Mouse (Mus musculus) cerebellum, postnatal 36 days (tissue): Measurements from ENCODE around the gene Aak1.
A peak's percentile ranks its signal among the peaks of the same experiment; 100 is the strongest.

Source experiments
- DNase-seq, 2 experiments: peaks; one replicate each; pipeline ENCODE4 v3.0.0; 2021 to 2022; ENCODE audit warnings: mixed read lengths in 2 of 2

Gene Aak1

DNA sequence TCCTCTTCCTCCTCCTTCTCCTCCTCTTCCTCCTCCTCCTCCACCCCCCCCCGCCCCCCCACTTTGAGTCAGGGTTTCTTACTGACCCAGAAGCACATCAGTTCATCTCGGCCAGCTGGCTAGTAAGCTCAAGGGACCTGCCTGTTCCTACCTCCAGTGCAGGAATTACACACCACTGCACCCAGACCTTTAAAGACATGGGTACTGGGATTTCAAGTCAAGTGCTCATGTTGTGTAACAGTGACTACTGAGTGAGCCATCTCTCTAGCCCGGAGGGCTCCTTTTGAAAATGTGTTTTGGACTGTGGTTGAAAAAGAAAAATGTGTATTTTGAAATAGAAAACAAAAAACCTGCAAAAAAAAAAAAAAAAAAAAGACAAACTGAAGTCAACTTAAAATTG is 50.6 kb downstream of the Aak1 start:
- DNase-seq: no peak

DNA sequence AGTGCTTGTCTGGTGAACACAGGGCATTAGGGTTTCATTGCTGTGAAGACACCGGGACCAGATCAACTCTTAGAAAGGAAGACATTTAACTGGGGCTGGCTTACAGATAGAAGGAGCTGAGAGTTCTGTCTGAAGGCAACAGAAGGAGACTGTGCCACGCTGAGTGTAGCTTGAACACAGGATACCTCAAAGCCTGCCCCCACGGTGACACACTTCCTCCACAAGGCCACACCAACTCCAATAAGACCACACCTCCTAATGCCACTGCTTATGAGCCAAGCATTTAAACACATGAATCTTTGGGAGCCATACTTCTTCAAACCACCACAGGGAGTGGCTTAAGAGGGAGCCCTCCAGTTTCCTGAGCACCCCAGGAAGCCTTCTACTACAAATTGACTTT is 51.2 kb downstream of the Aak1 start:
- no peak for DNase-seq

DNA sequence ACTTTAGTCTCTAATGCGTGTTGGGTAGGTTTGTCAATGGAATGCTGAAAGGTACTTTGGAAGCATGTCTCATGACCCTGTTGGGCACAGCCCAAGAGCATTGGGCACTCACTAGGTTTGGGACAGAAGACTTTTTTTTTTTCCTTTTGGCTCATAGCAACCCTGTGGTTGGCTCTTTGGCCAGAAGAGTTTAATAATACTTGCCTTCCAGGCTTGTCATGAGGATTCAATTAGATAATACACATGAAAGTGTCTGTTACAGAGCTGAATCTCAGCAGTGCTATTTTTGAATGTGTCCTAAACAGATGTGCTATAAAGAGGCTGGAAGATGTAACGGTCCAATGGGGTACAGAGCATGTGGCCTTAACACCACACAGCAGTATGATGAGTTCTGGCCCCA is 56.2 kb downstream of the Aak1 start:
- DNase-seq: no peak

DNA sequence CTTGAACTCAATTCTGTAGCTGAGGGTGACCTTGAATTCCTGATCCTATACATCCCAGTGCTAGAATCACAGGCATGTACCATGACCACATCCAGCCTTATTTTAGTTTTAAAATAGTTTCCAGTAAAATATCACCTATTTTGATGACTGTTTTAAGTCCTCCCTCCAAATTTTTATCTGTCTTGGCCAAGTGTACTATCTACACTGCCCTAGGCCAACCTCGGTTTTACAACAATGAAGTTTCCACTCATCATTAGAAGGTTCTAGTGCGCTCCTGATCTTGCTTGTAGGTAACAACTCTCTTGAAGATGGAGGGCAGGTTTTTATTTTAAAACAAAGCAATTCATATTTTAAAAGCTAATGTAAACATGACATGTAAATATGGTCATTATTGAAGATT is 57.9 kb downstream of the Aak1 start:
- no peak for DNase-seq

DNA sequence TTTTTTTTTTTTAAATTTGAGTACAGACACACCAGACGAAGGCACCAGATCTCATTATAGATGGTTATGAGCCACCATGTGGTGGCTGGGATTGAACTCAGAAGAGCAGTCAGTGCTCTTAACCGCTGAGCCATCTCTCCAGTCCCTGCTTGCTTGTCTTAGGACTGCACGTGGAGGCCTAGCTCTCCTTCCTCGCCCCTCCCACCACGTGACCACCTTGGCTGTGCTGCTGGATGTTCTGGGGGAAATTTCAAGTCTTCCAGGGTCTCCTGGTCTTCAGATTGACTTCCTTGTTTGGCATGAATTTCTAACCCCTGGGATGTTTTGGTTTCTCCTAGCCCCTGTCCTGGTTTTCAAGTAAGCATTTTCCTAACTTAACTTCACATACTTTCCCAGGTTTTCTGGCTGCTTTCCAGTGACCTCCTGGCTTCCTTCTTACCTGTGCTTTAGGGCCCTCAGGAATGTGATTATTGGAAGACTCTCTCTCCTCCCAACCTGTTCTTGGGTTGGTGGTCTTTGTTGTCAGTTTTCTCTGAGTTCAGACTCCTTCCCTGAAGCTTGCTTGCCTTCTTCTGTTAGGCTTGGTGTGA is 59.3 kb downstream of the Aak1 start:
- no peak for DNase-seq

DNA sequence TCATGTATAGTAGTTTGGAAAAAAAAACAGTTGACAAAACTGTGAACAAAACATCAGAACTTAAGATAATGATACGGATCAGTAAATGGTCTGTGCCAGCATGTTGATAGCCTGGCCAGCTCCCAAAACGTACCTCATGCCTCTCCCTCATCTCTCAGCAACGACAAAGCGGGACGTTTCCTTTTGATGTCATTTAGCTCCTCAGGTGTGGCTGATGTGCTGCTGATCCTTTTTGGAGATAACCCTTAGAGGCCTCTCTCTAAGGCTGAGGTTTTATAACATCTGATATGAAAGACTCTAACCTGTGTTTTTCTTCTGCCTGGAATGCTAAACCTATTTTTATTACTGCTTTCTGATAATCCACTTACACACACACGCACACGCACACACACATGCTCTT is 60.6 kb downstream of the Aak1 start:
- no peak for DNase-seq

DNA sequence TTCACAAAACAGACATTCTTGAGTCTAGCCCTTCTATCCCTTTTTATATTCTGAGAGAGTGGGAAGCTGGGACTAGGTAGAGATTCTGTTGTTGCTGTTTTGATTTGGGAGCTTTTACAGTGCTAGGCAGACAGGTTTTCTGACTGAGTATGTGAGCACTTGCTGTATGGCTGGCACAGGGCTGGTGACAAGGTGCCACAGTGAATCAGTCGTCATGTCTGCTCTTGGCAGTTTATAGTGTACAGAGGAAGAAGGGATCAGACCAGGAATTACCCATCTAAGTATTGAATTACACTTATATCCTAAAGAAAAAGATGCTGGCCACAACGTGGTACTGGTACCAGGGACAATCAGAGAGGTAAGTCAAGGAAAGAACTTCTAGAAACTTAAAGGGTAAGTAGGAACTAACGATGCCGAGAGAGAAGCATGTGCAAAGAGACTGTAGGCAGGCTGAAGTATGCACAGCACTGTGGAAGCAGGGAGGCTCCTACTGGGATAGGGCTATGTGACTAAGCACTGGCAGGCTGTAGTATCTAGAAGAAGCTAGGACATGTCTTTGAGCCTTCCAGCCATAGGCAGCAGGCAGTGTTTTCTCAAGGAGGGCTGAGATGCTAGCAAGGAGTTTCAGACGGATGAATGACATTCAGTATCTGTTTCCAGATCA is 67.0 kb downstream of the Aak1 start:
- no peak for DNase-seq

DNA sequence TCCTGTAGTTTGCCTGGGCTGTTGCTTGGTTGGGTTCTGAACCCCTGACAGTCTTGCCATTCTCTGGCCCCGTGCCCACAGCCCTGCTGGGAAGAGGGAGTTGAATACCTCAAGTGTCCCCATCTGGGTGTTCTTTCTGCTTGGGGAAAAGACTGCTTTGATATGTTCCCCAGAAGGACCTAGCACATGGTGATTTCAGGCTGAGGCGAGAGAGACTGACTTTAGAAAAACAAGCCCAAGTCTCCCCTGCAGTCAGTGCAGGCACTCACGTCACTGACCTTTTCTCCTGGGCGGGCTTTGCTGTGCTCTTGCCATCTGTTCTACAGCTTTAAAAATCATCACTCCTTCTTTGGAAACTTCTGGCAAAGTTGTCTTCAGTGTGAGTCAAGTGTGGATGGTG is 67.9 kb downstream of the Aak1 start:
- peak; percentile 39 to 50 for DNase-seq

DNA sequence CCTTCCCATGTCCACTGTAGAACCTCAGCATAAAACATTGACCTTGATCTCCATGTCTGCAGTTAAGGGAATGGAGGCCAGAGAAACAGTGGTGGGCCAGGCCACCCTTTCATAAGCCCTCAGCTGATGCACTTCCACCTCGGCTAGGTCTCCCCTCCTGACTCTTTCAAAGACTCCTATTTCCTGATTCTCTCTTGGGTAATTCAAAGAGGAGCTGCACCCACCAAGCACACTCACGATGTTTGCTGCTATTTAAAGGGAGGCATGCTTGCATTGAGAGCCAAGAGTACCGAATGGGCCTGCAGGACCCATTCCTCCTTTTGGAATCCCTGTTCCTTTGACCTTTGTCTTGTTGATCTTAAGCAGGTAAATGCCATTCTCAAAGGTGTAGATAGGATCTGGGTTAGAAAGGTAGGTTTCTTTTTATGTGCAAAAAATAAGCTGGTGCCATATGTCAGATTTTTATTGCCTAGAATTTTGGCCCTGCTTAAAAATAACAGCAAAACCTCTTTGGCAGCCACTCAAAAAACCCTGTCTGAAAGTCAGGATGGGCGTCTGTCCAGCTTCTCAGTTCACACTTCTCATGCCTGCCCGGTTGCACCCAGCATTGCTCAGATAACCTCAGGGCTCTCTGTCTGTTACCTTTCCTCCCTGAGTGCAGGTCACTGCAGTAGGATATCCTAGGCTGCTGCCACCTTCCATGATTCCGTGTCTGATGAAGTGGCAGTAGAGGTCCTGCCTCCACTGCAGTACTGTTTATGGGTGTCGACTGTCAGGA is 68.9 kb downstream of the Aak1 start:
- peak; percentile 75 to 88 for DNase-seq

DNA sequence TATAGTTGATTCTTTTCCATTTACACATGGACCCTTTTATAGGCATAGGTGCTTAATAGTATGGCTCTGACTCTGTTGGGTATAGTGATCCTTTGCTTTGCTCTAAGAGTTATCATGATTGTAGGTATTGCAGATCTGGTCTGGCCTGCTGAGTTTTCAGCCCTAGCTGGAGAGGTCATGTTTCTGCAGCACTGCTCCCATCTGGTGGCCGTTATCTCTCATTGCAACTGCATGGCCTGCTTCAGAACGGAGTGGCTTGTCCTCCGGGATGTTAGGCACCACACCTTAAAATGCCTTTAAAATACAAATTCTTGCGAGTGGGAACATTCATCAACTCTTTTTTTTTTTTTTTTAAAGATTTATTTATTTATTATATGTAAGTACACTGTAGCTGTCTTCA is 72.6 kb downstream of the Aak1 start:
- peak; percentile 75 to 86 for DNase-seq

DNA sequence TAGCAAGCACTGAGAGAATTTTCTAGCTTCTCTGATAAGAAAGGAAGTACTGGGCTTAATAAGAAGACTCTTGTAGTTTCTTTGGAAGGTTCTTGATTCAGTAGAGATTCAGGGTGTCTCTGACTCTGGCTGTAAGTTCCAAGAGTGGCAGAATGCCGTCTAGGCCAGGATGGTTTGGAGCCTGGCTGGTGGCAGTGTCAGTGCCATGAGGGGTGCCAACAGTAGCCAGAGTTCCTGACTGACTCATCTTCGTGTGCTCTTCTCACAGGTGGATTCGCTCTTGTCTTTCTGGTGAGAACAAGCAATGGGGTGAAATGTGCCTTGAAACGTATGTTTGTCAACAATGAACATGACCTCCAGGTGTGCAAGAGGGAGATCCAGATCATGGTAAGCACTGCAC is 75.4 kb downstream of the Aak1 start:
- DNase-seq: no peak

DNA sequence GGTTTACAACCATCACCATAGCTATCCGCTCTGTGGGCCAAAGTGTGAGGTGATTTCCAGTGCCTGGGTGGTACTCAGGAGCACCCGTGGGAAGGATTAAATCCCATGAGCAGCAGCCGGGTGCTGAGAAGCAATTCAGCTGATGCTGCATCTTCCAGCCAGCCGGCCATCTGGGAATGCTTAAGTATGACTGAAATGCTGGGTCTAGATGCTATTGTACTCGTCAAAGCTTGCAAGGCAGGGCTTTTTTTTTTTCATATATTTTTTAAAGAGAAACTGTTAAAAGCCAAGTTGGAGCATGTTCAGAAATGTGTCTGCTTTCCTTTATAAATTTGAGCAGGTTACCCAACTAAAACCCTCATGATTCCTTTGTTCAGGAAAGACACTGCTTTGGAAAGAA is 85.2 kb downstream of the Aak1 start:
- DNase-seq: no peak

DNA sequence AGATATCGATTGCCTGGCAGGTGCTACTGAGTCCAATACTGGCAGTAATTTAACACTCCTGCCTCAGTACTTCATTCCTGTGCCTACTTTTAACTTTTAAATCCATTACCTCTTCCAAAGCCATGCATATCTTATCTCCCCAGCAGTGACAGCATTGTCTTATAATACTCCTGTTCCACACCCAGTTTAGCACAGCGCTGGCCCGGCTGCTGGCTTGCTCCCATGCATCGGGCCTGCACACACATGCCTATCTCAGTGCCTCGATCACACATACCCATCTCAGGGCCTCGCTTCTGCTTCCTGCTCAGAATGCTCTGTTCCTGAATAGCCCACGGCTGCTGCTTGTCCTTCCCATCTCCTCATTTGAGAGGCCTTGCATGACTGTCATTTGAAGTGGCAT is 90.5 kb downstream of the Aak1 start:
- no peak for DNase-seq

DNA sequence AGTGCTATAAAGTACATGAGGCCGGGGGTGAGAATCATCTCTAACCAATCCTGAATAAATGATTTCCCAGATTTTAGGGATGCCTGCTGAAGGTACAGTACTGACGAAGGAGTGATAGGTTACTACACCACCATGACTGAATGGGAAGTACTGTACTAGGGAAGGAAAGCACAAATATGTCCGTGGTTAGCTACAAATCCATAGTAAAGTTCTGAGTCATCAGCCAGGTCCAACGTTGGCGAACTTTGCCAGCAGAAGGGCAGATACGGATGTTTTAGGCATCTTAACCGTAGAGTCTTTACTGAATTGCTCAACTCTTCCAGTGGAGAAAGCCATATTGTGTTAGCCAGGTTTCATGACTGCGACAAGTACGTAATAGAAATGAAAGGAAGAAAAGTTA is 91.6 kb downstream of the Aak1 start:
- no peak for DNase-seq

DNA sequence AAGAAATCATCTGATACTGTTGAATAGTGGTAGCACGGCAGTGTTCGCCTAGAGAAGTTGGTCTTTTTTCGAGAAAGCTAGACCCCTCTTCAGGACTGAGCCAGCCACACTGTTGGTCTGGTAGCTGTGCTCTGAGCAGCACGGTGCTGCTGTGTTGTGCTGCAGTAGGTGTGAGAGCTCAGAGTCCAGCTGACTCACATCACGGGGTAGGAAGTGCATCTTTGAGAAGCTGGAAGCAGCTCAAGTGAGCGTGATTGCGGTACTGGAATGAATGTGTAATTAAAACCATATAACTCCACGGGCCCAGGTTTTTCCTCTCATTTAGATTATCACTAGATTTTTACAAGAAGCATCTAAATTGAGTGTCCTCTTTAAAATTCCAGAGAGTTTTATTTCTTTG is 97.8 kb downstream of the Aak1 start:
- no peak for DNase-seq

DNA sequence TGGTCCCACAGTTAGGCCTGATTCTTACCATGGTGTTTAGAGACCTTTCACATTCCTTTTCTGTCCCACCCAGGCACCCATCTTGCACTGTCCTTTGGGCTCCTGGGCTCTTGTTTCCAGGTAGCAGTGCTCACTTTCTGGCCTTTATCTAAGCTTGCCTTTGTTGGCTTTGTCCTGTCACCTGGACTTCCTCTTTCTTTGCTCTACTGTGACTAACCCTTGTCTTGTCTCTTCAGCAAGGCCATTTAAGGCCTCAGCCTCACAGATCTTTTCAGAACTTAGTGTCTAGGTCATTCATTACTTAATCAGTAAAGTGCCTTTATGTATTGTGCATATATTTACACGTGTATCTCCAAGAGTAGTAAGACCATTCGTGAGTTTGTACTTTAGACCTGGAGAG is 99.4 kb downstream of the Aak1 start:
- no peak for DNase-seq

DNA sequence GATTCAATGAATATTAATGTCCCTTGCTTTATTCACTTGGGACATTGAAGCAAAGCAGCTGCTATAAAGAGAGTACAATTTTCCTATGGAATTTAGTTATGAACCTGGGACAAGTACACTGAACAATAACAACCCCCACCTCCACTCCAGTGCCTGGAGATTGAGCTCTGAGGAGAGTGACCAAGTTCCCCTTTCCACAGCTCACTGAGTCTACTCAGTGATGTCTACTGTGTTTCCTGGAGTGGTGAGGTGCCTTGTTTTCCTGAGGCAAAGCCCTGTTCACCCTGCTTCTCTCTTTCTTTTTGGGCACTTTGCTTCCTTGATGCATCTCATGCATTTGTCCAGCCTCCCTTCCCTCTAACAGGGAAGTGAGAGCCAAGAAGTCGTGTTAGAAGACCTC is 100.8 kb downstream of the Aak1 start:
- no peak for DNase-seq

DNA sequence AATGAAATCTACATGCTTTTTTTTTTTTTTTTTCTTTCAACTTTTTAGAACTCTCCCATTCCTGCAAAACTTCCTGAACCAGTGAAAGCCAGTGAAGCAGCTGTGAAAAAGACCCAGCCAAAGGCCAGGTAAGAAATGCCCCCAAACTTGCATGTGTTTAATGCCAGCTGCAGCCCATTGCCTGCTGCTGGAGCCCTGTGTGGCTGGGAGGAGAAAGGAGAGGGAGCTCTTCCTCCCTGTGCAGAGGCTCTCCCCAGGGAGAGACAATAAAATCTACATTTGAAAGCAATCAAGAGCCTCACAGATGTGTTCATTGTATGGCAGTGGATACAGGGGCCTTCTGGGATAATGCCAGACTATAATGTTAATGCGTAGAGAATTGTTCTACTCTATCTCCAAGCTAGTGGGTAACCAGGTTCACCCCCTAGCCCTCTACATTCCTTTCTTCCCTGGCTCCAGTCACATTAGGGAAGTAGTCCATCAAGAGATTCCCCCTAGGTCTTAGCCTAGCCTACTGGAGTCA is 101.5 kb downstream of the Aak1 start:
- no peak for DNase-seq

DNA sequence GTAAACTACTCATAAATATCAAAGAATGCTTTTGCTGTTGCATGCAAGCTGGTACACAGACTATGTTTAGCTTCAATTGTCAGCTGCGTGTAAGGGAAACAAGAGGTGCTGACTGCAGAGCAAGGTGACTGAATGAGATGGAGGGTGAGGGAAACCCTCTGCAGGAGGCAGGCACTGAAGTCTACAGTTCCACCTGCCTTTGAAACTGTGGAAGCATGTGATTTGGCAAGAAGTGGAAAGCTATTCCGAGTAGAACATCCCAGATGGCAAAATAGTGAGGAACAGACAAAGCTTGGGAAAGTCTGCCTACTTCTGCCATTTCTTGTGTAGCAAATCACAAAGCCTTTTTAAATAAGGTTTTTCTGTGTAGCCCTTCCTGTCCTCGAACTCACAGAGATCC is 106.4 kb downstream of the Aak1 start:
- DNase-seq: peak; percentile 16 to 44

DNA sequence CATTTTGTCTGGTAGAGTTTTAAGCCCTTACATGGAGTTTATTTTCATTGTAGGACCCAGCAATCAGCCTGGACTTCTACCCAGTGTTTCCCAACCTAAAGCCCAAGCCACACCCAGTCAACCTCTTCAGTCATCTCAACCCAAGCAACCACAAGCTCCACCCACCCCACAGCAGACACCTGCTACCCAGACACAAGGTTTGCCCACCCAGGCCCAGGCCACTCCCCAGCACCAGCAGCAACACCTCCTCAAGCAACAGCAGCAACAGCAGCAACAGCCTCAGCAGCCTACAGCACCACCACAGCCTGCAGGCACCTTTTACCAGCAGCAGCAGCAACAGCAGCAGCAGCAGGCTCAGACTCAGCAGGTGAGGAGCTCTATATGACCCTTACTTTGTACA is 106.9 kb downstream of the Aak1 start:
- DNase-seq: no peak

DNA sequence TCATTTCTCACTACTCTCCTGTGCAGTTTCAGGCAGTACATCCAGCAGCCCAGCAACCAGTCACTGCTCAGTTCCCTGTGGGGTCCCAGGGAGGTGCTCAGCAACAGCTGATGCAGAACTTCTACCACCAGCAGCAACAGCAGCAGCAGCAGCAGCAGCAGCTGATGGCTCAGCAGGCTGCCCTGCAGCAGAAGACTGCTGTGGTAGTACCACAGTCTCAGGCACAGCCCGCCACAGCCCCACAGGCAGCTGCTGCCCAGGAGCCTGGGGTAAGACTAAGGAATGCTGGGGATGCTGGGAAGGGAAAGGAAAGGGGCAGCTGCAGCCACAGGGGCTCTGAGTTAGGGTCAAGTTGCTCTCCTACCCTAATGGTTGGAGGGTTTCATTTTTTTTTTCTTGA is 109.7 kb downstream of the Aak1 start:
- no peak for DNase-seq

DNA sequence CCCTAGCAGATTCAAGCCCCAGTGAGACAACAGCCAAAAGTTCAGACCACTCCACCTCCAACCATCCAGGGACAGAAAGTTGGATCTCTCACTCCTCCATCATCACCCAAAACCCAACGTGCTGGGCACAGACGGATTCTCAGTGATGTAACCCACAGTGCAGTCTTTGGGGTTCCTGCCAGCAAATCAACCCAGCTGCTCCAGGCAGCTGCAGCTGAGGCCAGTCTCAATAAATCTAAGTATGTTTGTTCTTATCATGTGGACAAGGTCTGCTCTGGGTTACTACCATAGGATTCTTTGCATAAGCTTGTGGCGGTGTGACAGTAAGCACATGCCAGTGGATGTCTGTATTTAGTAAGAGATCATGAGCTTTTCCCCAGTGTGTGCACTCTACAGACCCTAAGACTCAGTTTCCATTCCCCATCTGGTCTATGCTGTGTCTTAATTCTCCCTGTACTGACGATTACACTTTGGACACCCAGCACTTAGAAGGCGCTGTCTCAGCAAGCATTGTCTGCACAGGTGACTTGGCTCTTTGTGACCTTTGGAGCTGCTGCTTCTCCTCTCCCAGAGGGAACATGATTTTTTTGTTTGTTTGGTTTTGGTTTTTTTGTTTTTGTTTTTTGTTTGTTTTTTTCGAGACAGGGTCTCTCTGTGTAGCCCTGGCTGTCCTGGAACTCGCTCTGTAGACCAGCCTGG is 114.8 kb downstream of the Aak1 start:
- no peak for DNase-seq

DNA sequence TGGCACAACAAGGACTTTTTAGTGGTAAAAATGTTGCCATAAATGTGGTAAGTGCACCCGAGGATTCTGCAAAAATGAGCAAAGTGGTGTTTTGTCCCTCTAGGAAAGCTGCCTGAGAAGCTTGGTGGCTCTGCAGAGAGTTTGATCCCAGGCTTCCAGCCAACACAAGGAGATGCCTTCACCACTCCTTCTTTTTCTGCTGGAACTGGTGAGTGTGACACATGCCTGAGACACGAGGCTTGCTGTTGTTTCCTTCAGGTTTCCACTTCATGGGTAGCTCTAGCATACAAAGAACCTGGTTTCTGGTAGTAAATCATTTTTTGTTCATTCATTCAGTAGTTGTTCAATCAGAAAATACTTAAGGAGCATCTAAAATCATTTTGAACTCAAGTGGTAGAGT is 117.8 kb downstream of the Aak1 start:
- no peak for DNase-seq

DNA sequence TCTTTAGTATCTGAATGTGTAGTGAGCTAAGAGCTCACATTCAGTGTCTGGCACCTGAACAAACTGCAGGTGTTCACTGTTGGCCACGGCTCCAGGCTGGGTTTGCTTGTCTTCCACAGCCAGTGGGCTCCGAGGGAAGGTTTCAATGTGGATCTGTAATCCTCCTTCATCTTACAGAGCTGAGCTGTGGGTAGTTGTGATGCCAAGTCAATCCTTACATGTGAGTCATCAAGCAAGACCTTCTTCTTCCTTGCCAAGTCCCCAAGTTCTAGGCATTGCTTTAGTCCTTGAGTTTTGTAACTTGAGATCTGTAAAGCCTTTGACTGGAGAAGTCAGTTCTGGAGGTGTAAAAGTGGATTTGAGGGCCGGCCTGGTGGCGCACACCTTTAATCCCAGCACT is 124.6 kb downstream of the Aak1 start:
- DNase-seq: no peak
